Mouse (Mus musculus): ENCODE data around the gene Ppp6r2.
A peak's percentile ranks its signal among the peaks of the same experiment; 100 is the strongest.

DNA sequence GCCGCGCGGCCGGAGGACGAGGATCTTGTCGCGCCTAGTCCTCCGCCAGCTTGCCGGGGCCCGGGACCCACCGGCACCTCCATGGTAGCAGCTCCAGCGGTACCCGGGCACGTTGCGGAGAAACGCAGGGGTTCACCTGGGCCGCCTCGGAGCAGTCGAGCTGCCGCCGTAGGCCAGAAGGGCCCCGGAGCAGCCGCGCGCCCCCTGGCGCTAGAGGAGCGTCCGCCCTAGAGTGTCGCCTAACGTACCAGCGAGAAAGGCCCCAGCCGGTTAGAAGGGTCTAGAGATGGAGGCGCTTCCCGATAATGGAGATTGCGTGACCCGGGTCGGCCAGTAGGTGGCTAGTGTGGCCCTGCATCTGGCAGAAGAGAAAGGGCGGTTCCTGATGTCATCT, 15.0 kb upstream of the Ppp6r2 start, which contains the start of gene Dennd6b:
- TF ChIP-seq CTCF (IDR thresholded peaks at IDR 0.05; ENCODE audit: extremely low read depth, insufficient read length, insufficient replicate concordance, low read depth, low read length) (peak; percentile 88), POLR2A (IDR thresholded peaks at IDR 0.05; ENCODE audit: low read depth, low read length) (no peak; the same call in 1 of the 2 replicates)
